Mouse (Mus musculus) left cerebral cortex, adult 8-10 months (tissue): ENCODE measurements around the gene Nepro. TPM values are rescaled to one million over a fixed set of nuclear protein-coding genes. Genes with fewer than 3 reads are reported as not detected.
A peak's percentile ranks its signal among the peaks of the same experiment; 100 is the strongest.

ENCODE experiments used
- DNase-seq, 2 experiments: peaks; one replicate each; pipeline ENCODE4 v3.0.0; 2022; ENCODE audit warnings: low spot score in 2 of 2
- total RNA-seq, 4 experiments: library from RNA; stranded (reverse); gene quantifications; 2 replicates each; pipeline ENCODE4 v1.2.4; 2022

Nepro gene
- total RNA-seq, 4 experiments from 2014 or later, result 3.7 to 6.0 (median 5.4) TPM

DNA sequence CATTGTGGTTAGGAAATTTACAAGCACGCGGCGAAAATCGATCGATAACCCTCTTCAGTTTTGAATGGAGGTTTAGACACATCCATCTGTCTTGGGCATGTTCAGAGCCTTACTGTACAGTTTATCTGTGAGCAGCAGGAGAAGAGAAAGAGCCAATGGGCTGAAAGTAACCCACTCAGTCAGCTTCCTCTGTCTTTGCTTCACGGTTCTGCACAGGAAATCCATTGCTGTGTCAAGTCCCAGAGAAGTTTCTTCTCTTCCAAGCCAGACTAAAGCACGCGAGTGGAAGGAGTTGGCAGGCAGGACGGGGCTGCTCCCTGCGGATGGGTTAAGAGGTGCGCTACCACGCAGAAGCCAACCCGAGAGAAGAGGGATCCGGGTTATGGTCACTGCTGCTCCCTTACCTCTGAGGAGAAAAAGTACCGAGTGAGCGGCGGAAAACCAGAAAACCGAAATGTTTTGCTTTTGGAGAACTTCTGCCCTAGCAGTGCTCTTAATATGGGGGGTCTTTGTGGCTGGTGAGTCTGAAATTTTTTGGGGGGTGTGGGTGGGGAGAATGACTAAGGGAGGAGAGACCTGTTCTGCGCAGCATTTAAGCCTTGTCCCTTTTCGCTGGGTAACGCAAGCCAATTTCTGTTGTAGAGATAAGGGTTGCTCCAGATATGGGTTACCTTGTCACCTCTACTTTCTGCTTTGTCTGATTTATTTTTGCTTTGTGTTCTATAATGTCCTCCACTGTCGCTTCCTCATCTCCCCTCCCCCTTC, 41.6 kb downstream of the Nepro start, which contains the start of gene Cd200r1:
Gene Cd200r1 (plus strand): TSS at position 182 of the 765 bp plus-strand sequence.
- DNase-seq, result no peak

DNA sequence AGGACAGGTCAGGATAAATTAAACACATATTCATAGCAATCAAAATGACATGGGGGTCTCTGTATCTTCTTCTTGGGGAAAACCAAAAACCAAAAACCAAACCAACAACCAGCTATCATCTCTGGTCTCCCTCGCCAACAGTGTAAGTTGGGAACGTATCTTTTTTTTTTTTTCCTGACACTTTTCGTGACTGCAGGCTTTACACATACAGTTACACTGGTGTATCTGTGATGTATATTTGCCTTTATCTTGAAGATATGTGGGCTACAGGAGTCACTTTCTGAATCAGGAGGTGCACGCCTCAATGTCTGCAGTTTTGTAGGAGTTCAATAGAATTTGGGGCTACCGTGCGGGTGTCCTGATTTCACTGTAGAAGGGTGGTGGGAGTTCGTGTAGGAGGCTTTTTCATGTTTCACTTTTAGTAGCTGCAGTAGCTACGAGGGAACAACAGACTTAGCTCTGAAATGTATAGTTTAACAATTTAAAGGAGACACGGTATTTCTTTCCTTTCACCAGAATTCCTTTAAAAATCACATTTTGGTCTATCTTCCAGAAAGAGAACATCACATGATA, 42.3 kb downstream of the Nepro start:
- DNase-seq, result peak in 1 of 2 experiments; percentile 28

DNA sequence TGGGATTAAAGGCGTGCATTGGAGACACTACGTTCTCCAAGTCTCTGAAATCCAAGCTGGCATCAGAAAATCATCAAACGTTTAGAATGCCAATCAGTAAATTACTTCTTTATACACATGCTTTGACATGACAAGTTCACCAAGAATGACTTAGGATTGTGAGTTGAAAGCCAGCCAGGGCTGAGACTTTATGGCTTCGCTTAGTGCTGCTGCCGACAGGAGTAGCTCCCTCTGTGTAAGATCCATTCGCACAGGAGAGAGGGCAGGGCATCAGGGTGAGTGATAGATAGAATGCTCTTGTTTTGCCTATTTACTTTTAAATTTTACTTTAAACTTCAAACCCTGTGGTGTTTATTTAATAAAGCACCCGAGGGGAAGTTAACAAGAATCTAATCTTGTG, 43.4 kb downstream of the Nepro start:
- DNase-seq, result no peak

DNA sequence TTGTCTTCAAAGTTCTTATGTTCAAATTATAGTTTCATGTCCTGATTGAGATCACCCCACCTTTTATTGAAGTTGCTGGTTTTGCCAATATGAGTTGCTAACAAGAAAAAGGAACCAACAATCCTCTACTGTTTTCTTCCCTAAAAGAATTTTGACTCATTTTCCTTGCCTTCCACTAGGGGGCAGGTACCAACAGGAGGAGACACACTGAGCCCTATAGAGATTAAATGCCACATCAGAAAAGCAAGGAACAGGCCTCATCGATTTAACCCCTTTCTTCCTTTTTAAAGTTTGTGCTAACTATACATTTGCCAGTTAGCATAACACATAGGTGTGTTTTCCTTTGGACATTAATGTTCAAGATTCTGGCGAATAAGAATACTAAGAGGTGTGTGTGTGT, 43.9 kb downstream of the Nepro start:
- DNase-seq, result no peak

DNA sequence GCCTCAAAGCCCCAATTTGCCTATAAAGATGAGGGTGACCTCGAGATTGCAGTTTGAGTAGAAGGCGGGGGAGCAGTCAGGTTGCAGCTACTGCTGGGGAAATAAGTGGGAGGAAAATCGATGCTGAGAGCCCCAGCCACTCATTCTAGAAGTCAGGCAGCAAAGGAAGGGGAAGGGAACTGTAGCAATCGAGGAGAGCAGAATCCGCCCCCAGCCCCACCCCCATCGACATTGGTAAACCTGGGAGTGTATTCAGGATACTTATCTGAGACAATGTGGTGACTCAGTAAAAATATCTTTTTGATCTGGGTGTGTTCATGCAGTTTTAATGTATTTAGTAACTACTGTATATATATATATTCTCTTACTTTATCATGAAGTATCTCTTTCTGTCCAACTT, 48.5 kb downstream of the Nepro start:
- DNase-seq, result no peak

DNA sequence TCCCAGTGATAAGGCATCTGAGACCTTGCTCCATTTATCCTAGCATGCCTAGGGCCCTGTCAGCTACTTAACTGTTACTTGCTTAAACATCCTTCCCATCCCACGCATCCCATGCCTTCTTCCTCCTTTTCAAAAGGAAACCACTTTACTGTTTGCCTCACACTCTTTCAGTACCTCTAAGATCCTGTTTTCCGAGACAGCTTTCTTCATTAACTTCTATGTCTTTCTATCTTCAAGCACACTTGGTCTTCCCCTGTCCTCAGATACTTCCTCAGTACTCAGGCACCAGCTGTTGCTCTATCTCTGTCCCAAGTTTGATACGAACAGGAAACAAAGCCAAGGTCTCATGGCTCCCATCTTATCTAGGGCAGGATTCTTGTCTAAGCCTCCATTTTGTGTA, 49.6 kb downstream of the Nepro start:
- DNase-seq, result no peak

DNA sequence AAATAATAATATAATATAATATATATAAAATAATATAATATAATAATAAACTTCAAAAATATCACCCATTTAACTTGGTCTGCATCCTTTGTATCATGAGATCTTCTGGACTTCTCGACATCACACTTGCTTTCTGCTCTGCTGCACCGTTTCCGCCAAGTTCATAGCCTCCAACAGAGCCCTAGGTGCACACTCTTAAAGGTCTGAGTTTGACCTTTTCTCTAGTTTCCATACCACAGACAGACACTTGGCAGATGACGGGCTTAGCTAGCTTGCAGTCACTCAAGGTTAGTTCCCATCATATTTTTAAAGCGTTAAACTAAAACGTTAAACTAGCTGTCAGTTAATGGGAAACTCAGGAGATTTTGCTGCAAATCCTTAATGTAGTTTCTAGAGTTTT, 50.1 kb downstream of the Nepro start:
- DNase-seq, result no peak

DNA sequence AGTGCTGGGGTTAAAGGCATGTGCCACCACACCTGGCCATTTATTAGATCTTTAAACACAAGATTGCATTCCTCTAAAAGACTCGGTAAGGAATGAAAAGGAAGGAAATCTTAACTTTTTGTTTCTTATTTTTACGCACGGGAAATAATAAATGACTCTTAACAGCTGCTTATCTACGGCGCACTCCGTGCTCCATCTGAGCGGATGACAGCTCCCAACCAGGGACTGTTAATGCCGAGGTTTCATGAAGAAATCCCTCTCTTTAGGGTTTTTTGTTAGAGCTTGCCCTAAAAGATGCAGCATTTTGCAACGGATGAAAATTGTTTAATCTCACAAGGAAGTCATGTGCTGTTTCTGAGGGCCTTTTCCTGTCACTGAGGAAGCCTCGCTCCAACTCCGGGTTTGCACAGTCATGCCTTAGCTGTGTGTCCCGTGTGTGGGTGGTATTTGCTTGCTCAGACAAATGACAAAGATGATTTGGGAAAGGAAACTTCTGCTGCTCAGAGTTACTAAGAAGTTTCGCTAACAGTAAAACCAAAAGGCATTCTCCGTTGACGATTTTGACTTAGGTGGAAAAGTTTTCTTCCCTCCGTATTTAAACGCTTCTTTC, 54.5 kb downstream of the Nepro start:
- no peak for DNase-seq

DNA sequence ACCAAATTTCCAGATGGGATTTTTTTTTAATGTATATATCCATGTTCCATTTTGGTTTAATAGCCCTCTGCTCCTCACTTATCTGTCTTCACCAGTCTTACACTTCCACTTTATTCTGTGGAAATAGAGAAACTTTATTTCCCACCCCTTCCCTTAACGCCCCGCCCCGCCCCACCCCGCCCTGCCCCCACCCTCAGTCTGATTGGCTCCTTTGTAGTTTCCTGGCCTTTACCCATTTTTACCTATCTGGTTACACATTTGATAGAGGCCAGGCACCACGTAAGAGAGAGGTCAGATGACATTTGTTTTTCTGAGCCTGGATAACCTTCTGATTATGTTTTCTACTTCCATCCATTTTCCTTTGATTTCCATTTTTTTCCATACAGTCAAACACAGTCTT, 55.4 kb downstream of the Nepro start:
- no peak for DNase-seq

DNA sequence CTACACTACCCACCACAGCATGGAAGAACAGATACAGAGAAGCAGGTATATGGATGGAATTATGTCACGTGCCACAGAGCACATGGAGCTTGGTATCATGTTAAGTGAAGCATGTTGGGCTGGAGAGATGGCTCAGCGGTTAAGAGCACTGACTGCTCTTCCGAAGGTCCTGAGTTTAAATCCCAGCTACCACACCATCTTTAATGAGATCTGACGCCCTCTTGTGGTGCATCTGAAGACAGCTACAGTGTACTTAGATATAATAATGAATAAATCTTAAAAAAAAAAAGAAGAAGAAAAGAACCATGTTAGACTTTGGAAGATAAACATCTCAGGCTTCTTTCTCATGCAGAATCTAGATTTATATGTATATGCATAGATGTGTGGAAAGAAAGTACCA, 56.6 kb downstream of the Nepro start:
- DNase-seq, result no peak

Other genes starting within 250 kb of the Nepro start
- gene Boc, start 165.4 kb upstream of the Nepro start, total RNA-seq, result 10 to 100 TPM; 13.9 to 16.8 (median 15.3) TPM
- 10 to 100 TPM; 21.0 to 26.3 (median 23.4) TPM for gene Gtpbp8, start 22.1 kb downstream of the Nepro start, total RNA-seq
- gene Cd200r1, start 41.4 kb downstream of the Nepro start, total RNA-seq, result 1 to 10 TPM in 1 of 4 experiments, under 1 TPM in 3; 0.67 to 1.0 (median 0.91) TPM
- under 1 TPM in 3 of 4 experiments, not detected in 1; 0.25 to 0.91 (median 0.40) TPM for gene Cd200r4, start 87.4 kb downstream of the Nepro start, total RNA-seq
- not detected for gene Cd200r2, start 142.8 kb downstream of the Nepro start, total RNA-seq
- not detected for gene Cd200r3, start 219.4 kb downstream of the Nepro start, total RNA-seq